Mouse (Mus musculus) liver, adult 2 months (tissue): ENCODE data around the gene Shroom3. TPM values are rescaled to one million over a fixed set of nuclear protein-coding genes. Genes with fewer than 3 reads are reported as not detected.
A peak's percentile ranks its signal among the peaks of the same experiment; 100 is the strongest.

Experiments
- DNase-seq: peaks from one replicate; pipeline ENCODE4 v3.0.0-alpha.2; 2011; ENCODE audit warnings: low read depth, low spot score; ENCODE audit errors: extremely low read depth
- H3K27ac ChIP-seq: fragments of 200-500 bp; replicated peaks from 2 replicates; pipeline ENCODE4 v1.5.1; 2012; ENCODE audit warnings: low read depth, mild to moderate bottlenecking, control low read depth, inconsistent platforms, low read length; ENCODE audit not compliant: insufficient read depth
- H3K27me3 ChIP-seq: fragments of 200-500 bp; 2 replicates; pipeline ENCODE4 v1.6.1; 2012; ENCODE audit warnings: mild to moderate bottlenecking, moderate library complexity, low read length, inconsistent platforms; ENCODE audit not compliant: control insufficient read depth, insufficient read depth
- H3K36me3 ChIP-seq: fragments of 200-500 bp; 2 replicates; pipeline ENCODE4 v1.6.1; 2012; ENCODE audit warnings: low read length, inconsistent platforms; ENCODE audit not compliant: control insufficient read depth, insufficient read depth
- H3K4me1 ChIP-seq: fragments of 200-500 bp; 2 replicates; pipeline ENCODE4 v1.6.1; 2011; ENCODE audit warnings: low read length; ENCODE audit not compliant: control insufficient read depth, insufficient read depth
- H3K4me3 ChIP-seq: fragments of 200-500 bp; 2 replicates; pipeline ENCODE4 v1.5.1; 2011; ENCODE audit warnings: low read depth, mild to moderate bottlenecking, control low read depth, low read length, moderate library complexity; ENCODE audit not compliant: insufficient read depth
- H3K79me2 ChIP-seq: fragments of 200-500 bp; 2 replicates; pipeline ENCODE4 v1.6.1; 2012; ENCODE audit warnings: inconsistent platforms, mild to moderate bottlenecking, low read length, moderate library complexity; ENCODE audit not compliant: control insufficient read depth, insufficient read depth
- H3K9ac ChIP-seq: fragments of 200-500 bp; 2 replicates; pipeline ENCODE4 v1.6.1; 2012; ENCODE audit warnings: low read depth, mild to moderate bottlenecking, control low read depth, inconsistent platforms, low read length
- CTCF ChIP-seq: fragments of 200-500 bp; IDR thresholded peaks from 2 replicates; pipeline ENCODE4 v1.5.1; 2011; ENCODE audit warnings: low read depth, low read length, control low read depth
- POLR2A ChIP-seq: fragments of 200-500 bp; IDR thresholded peaks from 2 replicates; pipeline ENCODE4 v1.6.1; 2011; ENCODE audit warnings: low read length, control low read depth; ENCODE audit not compliant: insufficient read depth; ENCODE audit errors: extremely low read depth
- WGBS: fragments of 180-500 bp; shearing (Covaris S2); methylation state at CpG from one replicate; pipeline ENCODE4 v1.1.7; 2018; 5-methylcytosine and 5-hydroxymethylcytosine counted together
- polyA plus RNA-seq: library from polyadenylated mRNA; depleted of rRNA; stranded (reverse); fragments of >200 nt; gene quantifications from 2 replicates; pipeline ENCODE4 v1.2.3, GENCODE M21; 2012
- total RNA-seq: library from RNA; depleted of rRNA; stranded (reverse); fragments of >200 nt; gene quantifications from 2 replicates; pipeline ENCODE4 v1.2.3, GENCODE M21; 2014

The Shroom3 gene
- total and polyA plus RNA-seq, 2 experiments: 4.0 to 4.1 TPM

GRCm38 (mm10) chr5:92812936-92813335, 129.7 kb downstream of the Shroom3 start:
- TF ChIP-seq POLR2A (no peak), CTCF (no peak)
- H3K4me1 ChIP-seq: no peaks in the 10 kb centered on the region
- no peaks in the 10 kb centered on the region for H3K27me3 ChIP-seq
- no peak overlapping the region for H3K27ac ChIP-seq
- no peaks in the 10 kb centered on the region; the same call in 1 of the 2 replicates for H3K79me2 ChIP-seq
- 59% methylated on average over 8 of the region's 8 CpGs for WGBS
- no peak overlapping the region for H3K4me3 ChIP-seq
- no peak for DNase-seq
- H3K36me3 ChIP-seq: no peaks in the 10 kb centered on the region
- H3K9ac ChIP-seq: no peak overlapping the region

GRCm38 (mm10) chr5:92813562-92813961, 130.3 kb downstream of the Shroom3 start:
- TF ChIP-seq CTCF (no peak), POLR2A (no peak)
- 94% methylated on average over 5 of the region's 5 CpGs for WGBS

DNA sequence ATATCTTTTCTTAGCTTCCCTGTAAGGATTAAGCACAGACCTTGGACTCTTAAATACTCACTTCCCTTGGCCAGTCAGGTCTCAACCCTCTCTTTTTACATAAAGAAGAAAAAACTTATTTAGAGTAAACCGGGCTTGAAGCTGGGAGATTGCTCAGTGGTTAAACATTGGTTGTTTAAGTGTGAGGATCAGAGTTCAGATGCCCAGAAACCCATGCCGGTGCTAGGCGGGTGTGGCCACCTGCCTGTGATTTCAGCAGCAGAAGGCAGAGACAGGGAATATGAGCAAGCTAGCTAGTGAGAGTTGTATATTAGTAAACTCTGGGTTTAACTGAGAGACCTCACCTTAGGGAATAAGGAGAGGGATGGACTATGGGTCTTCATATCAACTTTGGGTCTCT, 131.4 kb downstream of the Shroom3 start:
- no peak overlapping the region for H3K9ac ChIP-seq
- H3K4me1 ChIP-seq: no peaks in the 10 kb centered on the region
- DNase-seq: no peak
- no peak overlapping the region for H3K4me3 ChIP-seq
- no peaks in the 10 kb centered on the region for H3K36me3 ChIP-seq
- no peaks in the 10 kb centered on the region for H3K27me3 ChIP-seq
- TF ChIP-seq POLR2A (no peak), CTCF (no peak)
- WGBS: 40% methylated on average over 3 of the region's 3 CpGs
- no peaks in the 10 kb centered on the region; the same call in 1 of the 2 replicates for H3K79me2 ChIP-seq
- no peak overlapping the region for H3K27ac ChIP-seq

More at GRCm38 (mm10) chr5:92813562-92813961, 130.3 kb downstream of the Shroom3 start:
- no peaks in the 10 kb centered on the region for H3K4me1 ChIP-seq
- H3K4me3 ChIP-seq: no peak overlapping the region
- H3K27me3 ChIP-seq: no peaks in the 10 kb centered on the region
- no peak for DNase-seq
- no peaks in the 10 kb centered on the region; the same call in 1 of the 2 replicates for H3K79me2 ChIP-seq
- no peaks in the 10 kb centered on the region for H3K36me3 ChIP-seq
- no peak overlapping the region for H3K27ac ChIP-seq
- no peak overlapping the region for H3K9ac ChIP-seq

DNA sequence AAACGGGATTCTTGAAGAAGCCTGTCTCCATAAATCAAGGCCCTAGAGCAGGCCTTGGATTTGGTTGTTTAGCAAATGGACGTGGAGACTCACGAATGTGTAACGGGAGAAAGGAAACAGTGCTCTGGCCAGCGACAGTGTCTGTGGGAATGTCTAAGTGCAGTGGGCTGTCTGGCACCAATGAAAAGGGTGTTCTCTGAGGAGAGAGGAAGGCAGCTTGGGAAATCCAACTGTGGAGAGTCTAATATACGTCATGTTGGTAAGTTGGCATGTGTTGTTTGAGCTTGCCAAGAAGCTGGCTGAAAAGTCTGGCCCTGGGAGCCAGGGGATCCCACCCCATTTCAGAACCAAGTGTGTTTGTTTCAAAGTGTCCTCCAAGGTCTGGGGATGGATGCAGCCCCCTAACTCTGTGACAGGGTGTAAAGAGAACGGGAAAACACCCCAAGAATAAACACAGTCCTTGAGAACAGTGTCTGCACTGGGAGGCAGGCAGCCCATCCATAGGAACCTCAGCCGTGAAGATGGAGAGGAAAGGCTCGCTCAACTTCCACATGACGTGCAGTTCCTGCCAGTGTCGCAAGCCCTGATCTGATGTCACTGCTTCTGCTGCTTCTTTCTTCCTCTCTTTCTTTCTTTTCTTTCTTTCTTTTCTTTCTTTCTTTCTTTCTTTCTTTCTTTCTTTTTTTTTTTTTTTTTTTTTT, 134.0 kb downstream of the Shroom3 start:
- Histone ChIP-seq H3K27ac (no peak overlapping the region), H3K27me3 (no peaks in the 10 kb centered on the region), H3K4me3 (no peak overlapping the region), H3K79me2 (no peaks in the 10 kb centered on the region; the same call in 1 of the 2 replicates), H3K4me1 (no peaks in the 10 kb centered on the region), H3K36me3 (no peaks in the 10 kb centered on the region), H3K9ac (no peak overlapping the region)
- no peak for DNase-seq
- TF ChIP-seq CTCF (no peak), POLR2A (no peak)
- WGBS: 88% methylated on average over 11 of the region's 11 CpGs

DNA sequence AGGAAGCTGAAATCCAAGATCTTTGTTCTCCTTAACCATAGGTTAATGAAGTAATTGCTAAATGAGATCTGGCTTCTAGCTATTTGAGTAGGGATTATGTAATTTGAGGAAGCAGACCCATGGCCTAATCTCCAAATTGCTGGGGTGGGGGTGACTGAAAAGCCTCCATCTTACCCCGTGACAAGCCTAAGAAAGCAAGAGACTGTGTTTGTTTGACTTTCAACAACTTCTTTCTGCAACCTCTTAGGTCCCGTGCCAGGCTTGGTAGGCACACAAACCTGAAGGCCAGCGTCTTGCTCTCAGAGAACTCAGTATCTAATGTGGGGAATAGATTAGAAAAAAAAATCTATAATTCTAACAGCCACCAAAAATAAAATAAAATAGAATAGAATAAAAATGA, 138.1 kb downstream of the Shroom3 start:
- no peak for DNase-seq
- TF ChIP-seq POLR2A (no peak), CTCF (no peak)
- H3K9ac ChIP-seq: no peak overlapping the region
- no peak overlapping the region for H3K27ac ChIP-seq
- no peaks in the 10 kb centered on the region for H3K27me3 ChIP-seq
- H3K36me3 ChIP-seq: no peaks in the 10 kb centered on the region
- no peaks in the 10 kb centered on the region for H3K4me1 ChIP-seq
- WGBS: 71% methylated on average over 3 of the region's 3 CpGs
- no peak overlapping the region for H3K4me3 ChIP-seq
- no peaks in the 10 kb centered on the region for H3K79me2 ChIP-seq

GRCm38 (mm10) chr5:92823495-92823894, 140.3 kb downstream of the Shroom3 start:
- no peaks in the 10 kb centered on the region for H3K36me3 ChIP-seq
- WGBS: 60% methylated on average over 7 of the region's 7 CpGs

More at GRCm38 (mm10) chr5:92823495-92823894, 140.3 kb downstream of the Shroom3 start:
- TF ChIP-seq POLR2A (no peak), CTCF (no peak)
- Histone ChIP-seq H3K79me2 (no peaks in the 10 kb centered on the region; the same call in 1 of the 2 replicates), H3K27me3 (no peaks in the 10 kb centered on the region), H3K4me1 (no peaks in the 10 kb centered on the region), H3K27ac (no peak overlapping the region), H3K9ac (no peak overlapping the region), H3K4me3 (no peak overlapping the region)
- peak; percentile 41 for DNase-seq
